25 mouse cellular contexts compared by ENCODE assay signal in genomic region chr9:61917436-61917835, GRCm38 (mm10).
"Had no signal": no experiment of that assay in that cellular context is flagged by ENCODE, and none has a peak within 500 bp of the region (broad histone marks: within the 10 kb centered on the region; RNA-seq: fewer than 3 reads in every experiment).

No protein-coding gene starts in this region.

- H3K4me3 ChIP-seq: heart, adult 2 months; heart, embryonic 13.5 days; heart, embryonic 15.5 days; hindbrain, embryonic 13.5 days; hindbrain, embryonic 15.5 days; kidney, embryonic 15.5 days; layer of hippocampus, adult 2 months; left cerebral cortex, adult 2 months; limb, embryonic 10.5 days; limb, embryonic 12.5 days; liver, embryonic 13.5 days; liver, embryonic 15.5 days had no signal

- DNase-seq: gastrocnemius, postnatal 14 days; gastrocnemius, postnatal 36 days; heart, adult 11 months; heart, adult 2 months; heart, postnatal 14 days; heart, postnatal 36 days; kidney, adult 11 months; kidney, adult 2 months; kidney, adult 9 months; kidney, postnatal 14 days; kidney, postnatal 36 days; liver; liver, embryonic 13.5 days had no signal

- H3K27me3 ChIP-seq: heart, embryonic 13.5 days; heart, embryonic 15.5 days; hindbrain, embryonic 13.5 days; hindbrain, embryonic 15.5 days; kidney, embryonic 15.5 days; limb, embryonic 12.5 days; liver, embryonic 13.5 days; liver, embryonic 15.5 days had no signal

- H3K9ac ChIP-seq: heart, embryonic 13.5 days; heart, embryonic 15.5 days; hindbrain, embryonic 13.5 days; hindbrain, embryonic 15.5 days; kidney, embryonic 15.5 days; limb, embryonic 12.5 days; liver, embryonic 13.5 days; liver, embryonic 15.5 days had no signal

- H3K9me3 ChIP-seq: heart, embryonic 13.5 days; heart, embryonic 15.5 days; hindbrain, embryonic 13.5 days; hindbrain, embryonic 15.5 days; kidney, embryonic 15.5 days; limb, embryonic 10.5 days; limb, embryonic 12.5 days; liver, embryonic 13.5 days; liver, embryonic 15.5 days had no signal

- H3K27ac ChIP-seq: heart, adult 2 months; heart, embryonic 13.5 days; heart, embryonic 15.5 days; hindbrain, embryonic 13.5 days; hindbrain, embryonic 15.5 days; hindbrain, postnatal 0 days; kidney, embryonic 15.5 days; kidney, postnatal 0 days; layer of hippocampus, adult 2 months; left cerebral cortex, adult 2 months; limb, embryonic 10.5 days; limb, embryonic 12.5 days; liver, embryonic 13.5 days; liver, embryonic 15.5 days had no signal
